Mouse (Mus musculus) megakaryocyte, embryonic 14.5 days (primary cell): ENCODE data around the gene Ifnl2.

Experiments
- FLI1 ChIP-seq: IDR thresholded peaks from 2 replicates; pipeline ENCODE4 v1.6.1; 2012; ENCODE audit warnings: low read length, inconsistent platforms, mixed read lengths
- GATA1 ChIP-seq: IDR thresholded peaks from 3 replicates; pipeline ENCODE4 v1.6.1; 2012; ENCODE audit warnings: mixed read lengths, low read length, inconsistent platforms, borderline replicate concordance

- TF ChIP-seq GATA1 (no peak), FLI1 (no peak)
Measured at GRCm38 (mm10) chr7:28467213-28467751, 43.0 kb downstream of the Ifnl2 start.
